Mouse (Mus musculus) testis, adult 10 weeks (tissue): Measurements from ENCODE around the gene Hnrnpf. TPM values are rescaled to one million over a fixed set of nuclear protein-coding genes. Genes with fewer than 3 reads are reported as not detected.

Source experiments
- polyA plus RNA-seq: library from polyadenylated mRNA; stranded (reverse); fragments of 350-450 nt; fragmentation: Illumina TruSeq; extraction: RNeasy Lipid Tissue Mini Kit (QIAGEN cat#74804); gene quantifications from one replicate; pipeline ENCODE4 v1.2.3, GENCODE M21; 2014; ENCODE audit warnings: low read depth, low replicate concordance

Hnrnpf gene
- polyA plus RNA-seq = 410 TPM

GRCm38 (mm10) chr6:117900126-117901080 lies at the start of gene Hnrnpf:
Gene Hnrnpf (plus strand): TSS chr6:117900324.

DNA sequence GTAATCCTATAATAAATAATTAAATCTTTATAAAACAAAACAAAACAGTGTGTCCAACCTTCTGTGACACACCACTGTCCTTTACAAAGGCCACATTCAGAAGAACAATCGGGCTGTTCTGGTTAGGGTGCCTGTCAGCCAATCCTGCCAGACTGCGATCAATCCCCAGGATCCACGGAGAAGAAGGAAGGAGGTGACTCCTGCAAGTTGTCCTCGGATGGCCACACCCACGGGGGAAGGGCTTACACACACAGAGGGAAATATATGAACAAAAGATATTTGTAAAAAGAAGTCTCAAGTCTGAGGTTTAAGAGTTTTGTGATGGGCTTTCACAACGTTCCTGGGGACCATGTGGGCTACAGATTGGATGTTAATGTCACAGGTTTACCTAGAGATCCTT lies 38.3 kb upstream of the Hnrnpf start, which contains the start of gene Zfp239:
Zfp239 (plus strand) TSS at position 253 of the 400 bp plus-strand sequence.

GRCm38 (mm10) chr6:117937222-117937932 lies 37.3 kb downstream of the Hnrnpf start, which contains the start of gene Fxyd4:
Gene Fxyd4 (minus strand): TSS chr6:117937692.

Other genes starting within 250 kb of the Hnrnpf start
- 3.8 TPM for gene Zfp637, start 59.1 kb upstream of the Hnrnpf start, polyA plus RNA-seq
- gene Zfp239, start 38.2 kb upstream of the Hnrnpf start, polyA plus RNA-seq = 5.1 TPM
- gene Fxyd4, start 37.4 kb downstream of the Hnrnpf start, polyA plus RNA-seq = not detected
- not detected for gene Rasgef1a, start 111.1 kb downstream of the Hnrnpf start, polyA plus RNA-seq
- 8.7 TPM for gene Csgalnact2, start 238.8 kb downstream of the Hnrnpf start, polyA plus RNA-seq